Mouse (Mus musculus): ENCODE measurements around the gene Apc2. TPM values are rescaled to one million over a fixed set of nuclear protein-coding genes. Genes with fewer than 3 reads are reported as not detected.

The Apc2 gene
- total and polyA plus RNA-seq, 3 experiments: 0.07 to 0.13 TPM; not detected in 1

DNA sequence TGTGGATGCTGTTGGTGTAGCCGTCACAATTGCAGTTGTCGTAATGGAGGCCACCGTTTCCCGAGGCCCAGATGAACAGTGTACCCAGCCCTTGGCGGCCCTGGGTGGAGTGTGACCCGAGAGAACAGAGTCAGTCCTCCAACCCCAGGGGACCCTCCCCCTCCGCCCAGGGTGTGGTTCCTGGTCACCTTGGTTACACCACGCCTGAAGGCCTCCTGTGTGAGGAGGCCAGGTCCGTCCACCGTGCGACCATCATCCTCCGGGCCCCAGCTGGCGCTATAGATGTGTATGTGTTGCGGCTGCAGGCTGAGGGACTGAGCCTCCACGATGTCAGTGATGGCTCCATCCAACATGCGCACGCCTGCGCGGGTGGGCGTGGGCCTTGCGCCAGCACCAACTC, 29.3 kb downstream of the Apc2 start:
- Histone ChIP-seq H3K27me3 (replicated peaks) (peaks cover 38% of the 10 kb centered on the region), H3K9me3 (replicated peaks; ENCODE audit: low read length) (no peaks in the 10 kb centered on the region), H3K27ac (ENCODE audit: insufficient read depth, low read depth) (no peak overlapping the region), H3K9ac (ENCODE audit: insufficient read depth, low read depth) (no peak overlapping the region), H3K79me2 (replicated peaks; ENCODE audit: control insufficient read depth, extremely low read depth, insufficient read depth, poor library complexity, severe bottlenecking) (peaks cover 2% of the 10 kb centered on the region; the same call in 1 of the 2 replicates), H3K36me3 (replicated peaks in 1 of 2; ENCODE audit: control insufficient read depth in 1 of 2, insufficient read depth in 1 of 2, low read length in 1 of 2) (no peaks in the 10 kb centered on the region), H3K4me1 (ENCODE audit: control insufficient read depth in 1 of 2, insufficient read depth in 2 of 2) (peaks cover 24 to 28% of the 10 kb centered on the region in 2 experiments), H3K4me3 (replicated peaks in 1 of 3; ENCODE audit: low read depth in 2 of 3, low read length in 2 of 3, poor library complexity in 1 of 3) (no peak overlapping the region), H3K4me2 (ENCODE audit: insufficient read depth, low read depth, poor library complexity, severe bottlenecking) (no peak overlapping the region)
- in situ Hi-C loops (cut with MboI; ENCODE audit: low pct_ligation_motif_present, low pct_unique_long_range_greater_than_20kb, low sequenced_read_pairs) (no loop called here), dilution Hi-C loops (cut with MboI; ENCODE audit: extremely low pct_ligation_motif_present, extremely low pct_unique_long_range_greater_than_20kb, low sequenced_read_pairs) (no loop called here)
- TF ChIP-seq MXI1 (IDR thresholded peaks at IDR 0.05; ENCODE audit: low read depth, low read length): no peak
- no peak for TF ChIP-seq SIN3A (IDR thresholded peaks at IDR 0.05; ENCODE audit: low read length)
- no peak for TF ChIP-seq E2F4 (IDR thresholded peaks at IDR 0.05; ENCODE audit: insufficient replicate concordance, low read depth, low read length)
- no peak for TF ChIP-seq IRF4 (IDR thresholded peaks at IDR 0.05; ENCODE audit: low read depth, low read length)
- no peak for TF ChIP-seq CHD1 (IDR thresholded peaks at IDR 0.05; ENCODE audit: low read depth, low read length)
- DNase-seq (ENCODE audit: extremely low read depth): no peak

GRCm38 (mm10) chr10:80329273-80330081, 33.7 kb downstream of the Apc2 start, which contains the start of the genes Pcsk4 and Reep6:
Gene Pcsk4, minus strand, starts transcription at chr10:80329498.
Gene Reep6, plus strand, starts transcription at chr10:80329953.
- Histone ChIP-seq H3K4me3 (replicated peaks in 1 of 3; ENCODE audit: low read depth in 2 of 3, low read length in 2 of 3, poor library complexity in 1 of 3) (peak within 1 kb of the TSS; percentile 55 to 71 (median 55)), H3K9ac (ENCODE audit: insufficient read depth, low read depth) (peak within 1 kb of the TSS; percentile 41), H3K4me2 (ENCODE audit: insufficient read depth, low read depth, poor library complexity, severe bottlenecking) (peak within 1 kb of the TSS; percentile 63), H3K27ac (ENCODE audit: insufficient read depth, low read depth) (no peak within 1 kb of the TSS), H3K79me2 (replicated peaks; ENCODE audit: control insufficient read depth, extremely low read depth, insufficient read depth, poor library complexity, severe bottlenecking) (no peaks in the 10 kb centered on the region), H3K4me1 (ENCODE audit: control insufficient read depth in 1 of 2, insufficient read depth in 2 of 2) (peaks cover 28 to 40% of the 10 kb centered on the region in 2 experiments), H3K9me3 (replicated peaks; ENCODE audit: low read length) (peaks cover 5% of the 10 kb centered on the region), H3K27me3 (replicated peaks) (peaks cover 70% of the 10 kb centered on the region), H3K36me3 (replicated peaks in 1 of 2; ENCODE audit: control insufficient read depth in 1 of 2, insufficient read depth in 1 of 2, low read length in 1 of 2) (peaks cover 3 to 8% of the 10 kb centered on the region in 2 experiments)
- in situ Hi-C loops (cut with MboI; ENCODE audit: low pct_ligation_motif_present, low pct_unique_long_range_greater_than_20kb, low sequenced_read_pairs) (no loop called here), dilution Hi-C loops (cut with MboI; ENCODE audit: extremely low pct_ligation_motif_present, extremely low pct_unique_long_range_greater_than_20kb, low sequenced_read_pairs) (no loop called here)
- DNase-seq (ENCODE audit: extremely low read depth): peak; percentile 98
- no peak for TF ChIP-seq GABPA (IDR thresholded peaks at IDR 0.05; ENCODE audit: insufficient replicate concordance, low read depth, low read length)
- no peak for TF ChIP-seq UBTF (IDR thresholded peaks at IDR 0.05; ENCODE audit: low read depth, low read length)
- TF ChIP-seq SIN3A (IDR thresholded peaks at IDR 0.05; ENCODE audit: low read length): peak; percentile 81
- TF ChIP-seq TCF12 (IDR thresholded peaks at IDR 0.05; ENCODE audit: low read depth, low read length): 0 out of 2 replicates have a peak, but pooled peaks have one; percentile 26
- no peak for TF ChIP-seq MAFK (IDR thresholded peaks at IDR 0.05; ENCODE audit: insufficient replicate concordance, low read length)
- no peak; the same call in 1 of the 2 replicates for TF ChIP-seq MAZ (IDR thresholded peaks at IDR 0.05; ENCODE audit: low read depth, low read length)
- 0 out of 2 replicates have a peak, but pooled peaks have one; percentile 22 for TF ChIP-seq MEF2A (IDR thresholded peaks at IDR 0.05; ENCODE audit: borderline replicate concordance, low read depth, low read length)
- TF ChIP-seq ZNF384 (IDR thresholded peaks at IDR 0.05; ENCODE audit: low read depth, low read length): no peak
- no peak for TF ChIP-seq MYC (IDR thresholded peaks at IDR 0.05; ENCODE audit: low read depth, low read length)
- no peak for TF ChIP-seq JUND (conservative IDR thresholded peaks at IDR 0.05; ENCODE audit: low read depth, low read length)
- no peak for TF ChIP-seq NRF1 (IDR thresholded peaks at IDR 0.05; ENCODE audit: low read depth, low read length)
- 0 out of 2 replicates have a peak, but pooled peaks have one; percentile 55 for TF ChIP-seq KAT2A (IDR thresholded peaks at IDR 0.05; ENCODE audit: insufficient replicate concordance, low read length)
- 0 out of 2 replicates have a peak, but pooled peaks have one; percentile 21 for TF ChIP-seq HCFC1 (IDR thresholded peaks at IDR 0.05; ENCODE audit: low read depth, low read length)
- no peak for TF ChIP-seq SMC3 (IDR thresholded peaks at IDR 0.05; ENCODE audit: low read depth, low read length)
- TF ChIP-seq JUN (IDR thresholded peaks at IDR 0.05; ENCODE audit: insufficient read depth, low read depth, low read length): no peak
- no peak for TF ChIP-seq E2F4 (IDR thresholded peaks at IDR 0.05; ENCODE audit: insufficient replicate concordance, low read depth, low read length)
- TF ChIP-seq EP300 (IDR thresholded peaks at IDR 0.05; ENCODE audit: low read length): no peak; the same call in 1 of the 2 replicates
- TF ChIP-seq USF2 (conservative IDR thresholded peaks at IDR 0.05; ENCODE audit: low read depth, low read length): no peak
- TF ChIP-seq BHLHE40 (IDR thresholded peaks at IDR 0.05; ENCODE audit: low read depth, low read length): no peak
- peak; percentile 40 for TF ChIP-seq ELF1 (IDR thresholded peaks at IDR 0.05; ENCODE audit: low read depth, low read length)
- 0 out of 2 replicates have a peak, but pooled peaks have one; percentile 33 for TF ChIP-seq TBP (conservative IDR thresholded peaks at IDR 0.05; ENCODE audit: low read depth, low read length)
- no peak for TF ChIP-seq RAD21 (IDR thresholded peaks at IDR 0.05; ENCODE audit: low read depth, low read length)
- TF ChIP-seq USF1 (IDR thresholded peaks at IDR 0.05; ENCODE audit: low read depth, low read length): no peak
- TF ChIP-seq CHD2 (IDR thresholded peaks at IDR 0.05; ENCODE audit: low read length): peak; percentile 61
- no peak for TF ChIP-seq ZMIZ1 (IDR thresholded peaks at IDR 0.05; ENCODE audit: low read depth, low read length)
- TF ChIP-seq MXI1 (IDR thresholded peaks at IDR 0.05; ENCODE audit: low read depth, low read length): no peak
- no peak for TF ChIP-seq MAX (IDR thresholded peaks at IDR 0.05; ENCODE audit: low read length)
